Comparison of ENCODE assay signal across 12 mouse cellular contexts in genomic region chr7:120897711-120898335, GRCm38 (mm10). TPM values are rescaled to one million over a fixed set of nuclear protein-coding genes. Genes with fewer than 3 reads are reported as not detected.
DNase-seq lines count a peak whose midpoint lies in the region.
"Had no signal": no experiment of that assay in that cellular context is flagged by ENCODE, and none has a peak within 500 bp of the region (broad histone marks: within the 10 kb centered on the region; RNA-seq: fewer than 3 reads in every experiment).

No protein-coding gene starts in this region.

- peak; percentile 14 for DNase-seq in heart, postnatal 4 days
- no peak for DNase-seq in heart, adult 11 months
- peak; percentile 34 for DNase-seq in adrenal gland, postnatal 10 days
- DNase-seq in cerebellum, adult 11 months: peak; percentile 46
- peak; percentile 50 to 54 for DNase-seq in cerebellum, postnatal 36 days
- no peak for DNase-seq in ovary, postnatal 36 days (ENCODE audit: low spot score)
- DNase-seq in spleen, postnatal 14 days (ENCODE audit: low spot score in 2 of 2): no peak
- DNase-seq: liver, embryonic 13.5 days; lung, postnatal 4 days; midbrain, embryonic 14.5 days; spleen, adult 18-20 months; thymus, postnatal 4 days had no signal

RNA-seq across cellular contexts. Expression of gene Polr3e, which starts 19.7 kb away (rescaled TPM):
- 10 to 100 TPM; 18.0 to 18.7 TPM for total RNA-seq in heart, postnatal 4 days (2021)
- total RNA-seq in adrenal gland, postnatal 10 days (2021): 10 to 100 TPM; 22.5 to 23.8 TPM

RNA-seq across cellular contexts. Expression of gene Eef2k, which starts 55.2 kb away (rescaled TPM):
- total RNA-seq in heart, postnatal 4 days (2021): 10 to 100 TPM; 36.9 to 38.0 TPM
- total RNA-seq in adrenal gland, postnatal 10 days (2021): 10 to 100 TPM; 24.4 to 33.4 TPM

Comparison
In these comparisons a context has a peak if more than half of its experiments do, and no peak if none do; other contexts are left out.
1. DNase-seq: peak in heart, postnatal 4 days (single experiment), adrenal gland, postnatal 10 days (single experiment), cerebellum, adult 11 months (single experiment) and cerebellum, postnatal 36 days (2 of 2); none in heart, adult 11 months (single experiment), ovary, postnatal 36 days (single experiment) and spleen, postnatal 14 days (0 of 2).